Mouse (Mus musculus) CD4-positive, CD25-positive, alpha-beta regulatory T cell, adult 4 months (primary cell): ENCODE measurements around the gene Gm20388. TPM values are rescaled to one million over a fixed set of nuclear protein-coding genes. Genes with fewer than 3 reads are reported as not detected.
"Not testable (repeated sequence)": the region's sequence is repeated elsewhere in the genome, so short reads cannot be mapped to it uniquely, and the experiment has no call there.

Experiments used
- ATAC-seq: one replicate; pipeline ENCODE4 v1.8.0; 2017
- polyA plus RNA-seq, 2 experiments: library from polyadenylated mRNA; unstranded; fragments of 100-300 nt; shearing (Covaris generic); gene quantifications; one replicate each; pipeline ENCODE4 v1.2.1; 2017

Gene Gm20388
- polyA plus RNA-seq, 2 experiments from 2014 or later = 10.7 to 12.8 TPM

- no peak for ATAC-seq
Observed at GRCm38 (mm10) chr8:122569329-122569728, 2658.7 kb downstream of the Gm20388 start.

GRCm38 (mm10) chr8:122569996-122570395, 2659.4 kb downstream of the Gm20388 start:
- no peak for ATAC-seq

- ATAC-seq = no peak
Observed at GRCm38 (mm10) chr8:122571153-122571552, 2660.5 kb downstream of the Gm20388 start.

- no peak for ATAC-seq
Observed at GRCm38 (mm10) chr8:122571750-122572267, 2661.2 kb downstream of the Gm20388 start.

- no peak for ATAC-seq
Observed at GRCm38 (mm10) chr8:122572751-122573150, 2662.1 kb downstream of the Gm20388 start.

- not testable (repeated sequence) for ATAC-seq
Observed at GRCm38 (mm10) chr8:122573176-122573575, 2662.5 kb downstream of the Gm20388 start.

GRCm38 (mm10) chr8:122573577-122573976, 2662.9 kb downstream of the Gm20388 start:
- no peak for ATAC-seq

GRCm38 (mm10) chr8:122574264-122574663, 2663.6 kb downstream of the Gm20388 start:
- no peak for ATAC-seq

GRCm38 (mm10) chr8:122574667-122575251, 2664.1 kb downstream of the Gm20388 start:
- ATAC-seq = no peak

GRCm38 (mm10) chr8:122575286-122575685, 2664.6 kb downstream of the Gm20388 start:
- no peak for ATAC-seq

GRCm38 (mm10) chr8:122575735-122576647, 2665.3 kb downstream of the Gm20388 start:
- peak; percentile 13 for ATAC-seq

GRCm38 (mm10) chr8:122576648-122577022, 2666.0 kb downstream of the Gm20388 start, which contains the start of gene Aprt:
Aprt (minus strand) TSS chr8:122576909.
- peak; percentile 99 for ATAC-seq

GRCm38 (mm10) chr8:122577116-122577515, 2666.5 kb downstream of the Gm20388 start:
- no peak for ATAC-seq

- no peak for ATAC-seq
Observed at GRCm38 (mm10) chr8:122579196-122579595, 2668.6 kb downstream of the Gm20388 start.

- no peak for ATAC-seq
Observed at GRCm38 (mm10) chr8:122580926-122581325, 2670.3 kb downstream of the Gm20388 start.

- ATAC-seq = no peak
Observed at GRCm38 (mm10) chr8:122584981-122585380, 2674.3 kb downstream of the Gm20388 start.

- no peak for ATAC-seq
Observed at GRCm38 (mm10) chr8:122585411-122585891, 2674.8 kb downstream of the Gm20388 start.

GRCm38 (mm10) chr8:122586171-122586570, 2675.5 kb downstream of the Gm20388 start:
- no peak for ATAC-seq

GRCm38 (mm10) chr8:122586749-122587148, 2676.1 kb downstream of the Gm20388 start:
- no peak for ATAC-seq

- no peak for ATAC-seq
Observed at GRCm38 (mm10) chr8:122593240-122593639, 2682.6 kb downstream of the Gm20388 start.

- ATAC-seq = no peak
Observed at GRCm38 (mm10) chr8:122593783-122594507, 2683.3 kb downstream of the Gm20388 start.

GRCm38 (mm10) chr8:122596031-122596430, 2685.4 kb downstream of the Gm20388 start:
- no peak for ATAC-seq

GRCm38 (mm10) chr8:122600666-122601065, 2690.0 kb downstream of the Gm20388 start:
- no peak for ATAC-seq
